Mouse (Mus musculus): Measurements from ENCODE around the gene Ptprk. TPM values are rescaled to one million over a fixed set of nuclear protein-coding genes. Genes with fewer than 3 reads are reported as not detected.
A peak's percentile ranks its signal among the peaks of the same experiment; 100 is the strongest.

The Ptprk gene
- polyA plus RNA-seq, 1 experiment, result 28.8 TPM

DNA sequence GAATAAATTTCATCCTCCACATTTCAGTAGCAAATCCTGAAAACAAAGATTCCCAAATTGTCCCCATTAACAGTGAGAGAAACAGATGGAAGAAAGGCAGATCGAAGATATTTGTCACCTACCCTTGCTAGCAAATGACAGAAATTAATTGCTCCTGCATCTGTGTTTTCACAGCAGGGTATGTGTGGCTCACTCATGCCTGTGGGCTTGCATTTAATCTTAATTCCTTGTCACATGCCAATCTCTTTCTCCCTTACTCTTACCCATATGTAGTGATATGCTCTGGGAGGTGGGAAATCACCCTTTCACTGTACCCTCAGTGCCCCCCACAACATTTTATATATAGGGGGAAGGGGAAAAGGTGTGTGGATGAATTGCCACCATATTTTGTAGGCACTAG is 15.4 kb upstream of the Ptprk start:
- Histone ChIP-seq H3K27me3 (ENCODE audit: control insufficient read depth, insufficient read depth, insufficient read length) (no peaks in the 10 kb centered on the region), H3K4me3 (no peak overlapping the region), H3ac (ENCODE audit: control insufficient read depth, insufficient read length) (no peak overlapping the region), H3K4me2 (ENCODE audit: low read depth) (no peak overlapping the region), H3K79me2 (ENCODE audit: control insufficient read depth, insufficient read depth) (no peaks in the 10 kb centered on the region), H3K36me3 (ENCODE audit: control insufficient read depth, insufficient read depth) (no peaks in the 10 kb centered on the region)
- TF ChIP-seq USF1 (IDR thresholded peaks at IDR 0.05; ENCODE audit: low read depth), result no peak
- TF ChIP-seq MYOD1 (IDR thresholded peaks at IDR 0.05; ENCODE audit: control insufficient read depth in 1 of 3, insufficient read length in 2 of 3, low read depth in 2 of 3), result no peak
- no peak for TF ChIP-seq CEBPB (IDR thresholded peaks at IDR 0.05; ENCODE audit: insufficient read depth, poor library complexity, severe bottlenecking)
- TF ChIP-seq REST (IDR thresholded peaks at IDR 0.05; ENCODE audit: insufficient read depth, insufficient read length), result no peak
- no peak for TF ChIP-seq POLR2AphosphoS2 (IDR thresholded peaks at IDR 0.05; ENCODE audit: insufficient read length, low read depth)
- TF ChIP-seq MYOG (IDR thresholded peaks at IDR 0.05; ENCODE audit: control insufficient read depth in 1 of 3, insufficient read depth in 1 of 3, insufficient read length in 2 of 3, low read depth in 2 of 3), result no peak
- no peak for TF ChIP-seq E2F4 (IDR thresholded peaks at IDR 0.05; ENCODE audit: insufficient read depth)
- TF ChIP-seq MAX (IDR thresholded peaks at IDR 0.05; ENCODE audit: low read depth), result no peak
- no peak for TF ChIP-seq POLR2A (IDR thresholded peaks at IDR 0.05; ENCODE audit: insufficient read length, low read depth)
- TF ChIP-seq SRF (IDR thresholded peaks at IDR 0.05; ENCODE audit: control insufficient read depth, insufficient read length, low read depth), result no peak
- no peak for TF ChIP-seq TCF3 (IDR thresholded peaks at IDR 0.05; ENCODE audit: insufficient read length, low read depth)
- TF ChIP-seq TCF12 (IDR thresholded peaks at IDR 0.05; ENCODE audit: insufficient read depth, poor library complexity, severe bottlenecking), result no peak

GRCm38 (mm10) chr10:28067997-28068396 is 6.6 kb upstream of the Ptprk start:
- H3K27me3 ChIP-seq (ENCODE audit: control insufficient read depth, insufficient read depth, insufficient read length), result no peaks in the 10 kb centered on the region
- no peak overlapping the region for H3K4me2 ChIP-seq (ENCODE audit: low read depth)
- H3K4me3 ChIP-seq, result no peak overlapping the region
- H3K36me3 ChIP-seq (ENCODE audit: control insufficient read depth, insufficient read depth), result no peaks in the 10 kb centered on the region
- H3K79me2 ChIP-seq (ENCODE audit: control insufficient read depth, insufficient read depth), result no peaks in the 10 kb centered on the region
- no peak overlapping the region for H3ac ChIP-seq (ENCODE audit: control insufficient read depth, insufficient read length)
- no peak for TF ChIP-seq TCF3 (IDR thresholded peaks at IDR 0.05; ENCODE audit: insufficient read length, low read depth)
- TF ChIP-seq MYOD1 (IDR thresholded peaks at IDR 0.05; ENCODE audit: control insufficient read depth in 1 of 3, insufficient read length in 2 of 3, low read depth in 2 of 3), result no peak
- TF ChIP-seq POLR2A (IDR thresholded peaks at IDR 0.05; ENCODE audit: insufficient read length, low read depth), result no peak
- no peak for TF ChIP-seq CEBPB (IDR thresholded peaks at IDR 0.05; ENCODE audit: insufficient read depth, poor library complexity, severe bottlenecking)
- no peak for TF ChIP-seq TCF12 (IDR thresholded peaks at IDR 0.05; ENCODE audit: insufficient read depth, poor library complexity, severe bottlenecking)
- no peak for TF ChIP-seq POLR2AphosphoS2 (IDR thresholded peaks at IDR 0.05; ENCODE audit: insufficient read length, low read depth)
- no peak for TF ChIP-seq MYOG (IDR thresholded peaks at IDR 0.05; ENCODE audit: control insufficient read depth in 1 of 3, insufficient read depth in 1 of 3, insufficient read length in 2 of 3, low read depth in 2 of 3)
- no peak for TF ChIP-seq MAX (IDR thresholded peaks at IDR 0.05; ENCODE audit: low read depth)
- no peak for TF ChIP-seq E2F4 (IDR thresholded peaks at IDR 0.05; ENCODE audit: insufficient read depth)
- TF ChIP-seq USF1 (IDR thresholded peaks at IDR 0.05; ENCODE audit: low read depth), result no peak
- TF ChIP-seq SRF (IDR thresholded peaks at IDR 0.05; ENCODE audit: control insufficient read depth, insufficient read length, low read depth), result no peak
- no peak for TF ChIP-seq REST (IDR thresholded peaks at IDR 0.05; ENCODE audit: insufficient read depth, insufficient read length)

- TF ChIP-seq MYOG (IDR thresholded peaks at IDR 0.05; ENCODE audit: control insufficient read depth in 1 of 3, insufficient read depth in 1 of 3, insufficient read length in 2 of 3, low read depth in 2 of 3) (peak in 2 of 3 experiments; percentile 16 to 59), MYOD1 (IDR thresholded peaks at IDR 0.05; ENCODE audit: control insufficient read depth in 1 of 3, insufficient read length in 2 of 3, low read depth in 2 of 3) (peak in 2 of 3 experiments; percentile 13 to 28), TCF3 (IDR thresholded peaks at IDR 0.05; ENCODE audit: insufficient read length, low read depth) (no peak)
- H3K36me3 ChIP-seq (ENCODE audit: control insufficient read depth, insufficient read depth), result no peaks in the 10 kb centered on the region
- no peaks in the 10 kb centered on the region for H3K27me3 ChIP-seq (ENCODE audit: control insufficient read depth, insufficient read depth, insufficient read length)
- peak overlapping the region; percentile 98 for H3K4me3 ChIP-seq
- peak overlapping the region; percentile 72 for H3K4me2 ChIP-seq (ENCODE audit: low read depth)
- H3K79me2 ChIP-seq (ENCODE audit: control insufficient read depth, insufficient read depth), result peaks cover 38% of the 10 kb centered on the region
- peak overlapping the region; percentile 38 for H3ac ChIP-seq (ENCODE audit: control insufficient read depth, insufficient read length)
Observed at GRCm38 (mm10) chr10:28073991-28074652, 498 bp upstream of the Ptprk start.

- Histone ChIP-seq H3K4me3 (peak overlapping the region; percentile 98), H3ac (ENCODE audit: control insufficient read depth, insufficient read length) (peak overlapping the region; percentile 38), H3K4me2 (ENCODE audit: low read depth) (peak overlapping the region; percentile 72), H3K79me2 (ENCODE audit: control insufficient read depth, insufficient read depth) (peaks cover 53% of the 10 kb centered on the region), H3K27me3 (ENCODE audit: control insufficient read depth, insufficient read depth, insufficient read length) (no peaks in the 10 kb centered on the region), H3K36me3 (ENCODE audit: control insufficient read depth, insufficient read depth) (no peaks in the 10 kb centered on the region)
- TF ChIP-seq TCF3 (IDR thresholded peaks at IDR 0.05; ENCODE audit: insufficient read length, low read depth) (no peak), SRF (IDR thresholded peaks at IDR 0.05; ENCODE audit: control insufficient read depth, insufficient read length, low read depth) (no peak), POLR2AphosphoS2 (IDR thresholded peaks at IDR 0.05; ENCODE audit: insufficient read length, low read depth) (no peak), MYOD1 (IDR thresholded peaks at IDR 0.05; ENCODE audit: control insufficient read depth in 1 of 3, insufficient read length in 2 of 3, low read depth in 2 of 3) (no peak), TCF12 (IDR thresholded peaks at IDR 0.05; ENCODE audit: insufficient read depth, poor library complexity, severe bottlenecking) (no peak), MAX (IDR thresholded peaks at IDR 0.05; ENCODE audit: low read depth) (no peak), REST (IDR thresholded peaks at IDR 0.05; ENCODE audit: insufficient read depth, insufficient read length) (no peak), CEBPB (IDR thresholded peaks at IDR 0.05; ENCODE audit: insufficient read depth, poor library complexity, severe bottlenecking) (no peak), E2F4 (IDR thresholded peaks at IDR 0.05; ENCODE audit: insufficient read depth) (no peak), USF1 (IDR thresholded peaks at IDR 0.05; ENCODE audit: low read depth) (no peak), MYOG (IDR thresholded peaks at IDR 0.05; ENCODE audit: control insufficient read depth in 1 of 3, insufficient read depth in 1 of 3, insufficient read length in 2 of 3, low read depth in 2 of 3) (no peak), POLR2A (IDR thresholded peaks at IDR 0.05; ENCODE audit: insufficient read length, low read depth) (no peak)
Observed at GRCm38 (mm10) chr10:28075491-28076035, 943 bp downstream of the Ptprk start.

All from myocyte (in vitro differentiated cells).